Mouse (Mus musculus): ENCODE results near the gene P3h4. TPM values are rescaled to one million over a fixed set of nuclear protein-coding genes. Genes with fewer than 3 reads are reported as not detected.

Gene P3h4
- total and polyA plus RNA-seq, 3 experiments: not detected

DNA sequence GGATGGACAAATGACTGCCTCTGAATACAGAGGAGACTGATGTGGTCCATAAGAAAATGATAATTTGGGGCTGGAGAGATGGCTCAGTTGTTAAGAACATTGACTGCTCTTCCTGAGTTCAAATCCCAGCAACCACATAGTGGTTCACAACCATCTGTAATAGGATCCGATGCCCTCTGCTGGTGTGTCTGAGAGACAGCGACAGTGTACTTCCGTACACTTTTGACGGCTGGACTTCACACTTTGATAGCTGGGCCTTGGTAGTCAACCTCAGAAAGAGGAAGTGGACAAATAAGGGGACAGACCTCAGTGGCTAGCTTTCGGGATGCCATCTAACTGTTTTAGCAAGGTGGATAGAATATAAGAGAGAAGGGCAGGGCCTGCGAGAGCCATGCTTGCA lies 54.5 kb downstream of the P3h4 start:
- no peak for DNase-seq (ENCODE audit: extremely low read depth)
- Histone ChIP-seq H3K79me2 (replicated peaks; ENCODE audit: control insufficient read depth, extremely low read depth, insufficient read depth, poor library complexity, severe bottlenecking) (no peaks in the 10 kb centered on the region), H3K9ac (ENCODE audit: insufficient read depth, low read depth) (no peak overlapping the region), H3K9me3 (replicated peaks; ENCODE audit: low read length) (peaks cover 3% of the 10 kb centered on the region), H3K4me3 (replicated peaks in 1 of 3; ENCODE audit: low read depth in 2 of 3, low read length in 2 of 3, poor library complexity in 1 of 3) (no peak overlapping the region), H3K4me2 (ENCODE audit: insufficient read depth, low read depth, poor library complexity, severe bottlenecking) (no peak overlapping the region), H3K27me3 (replicated peaks) (peaks cover 73% of the 10 kb centered on the region), H3K36me3 (replicated peaks in 1 of 2; ENCODE audit: control insufficient read depth in 1 of 2, insufficient read depth in 1 of 2, low read length in 1 of 2) (no peaks in the 10 kb centered on the region), H3K27ac (ENCODE audit: insufficient read depth, low read depth) (no peak overlapping the region), H3K4me1 (ENCODE audit: control insufficient read depth in 1 of 2, insufficient read depth in 2 of 2) (peaks cover 8 to 18% of the 10 kb centered on the region in 2 experiments)
- TF ChIP-seq NELFE (IDR thresholded peaks at IDR 0.05; ENCODE audit: low read depth, low read length) (0 out of 2 replicates have a peak, but pooled peaks have one; percentile 18), TCF12 (IDR thresholded peaks at IDR 0.05; ENCODE audit: low read depth, low read length) (0 out of 2 replicates have a peak, but pooled peaks have one; percentile 14), ETS1 (conservative IDR thresholded peaks at IDR 0.05; ENCODE audit: low read depth, low read length) (no peak), CTCF (conservative IDR thresholded peaks at IDR 0.05 in 1 of 2, IDR thresholded peaks at IDR 0.05 in 1 of 2; ENCODE audit: low read depth in 2 of 2, low read length in 2 of 2) (peak in 1 of 2 experiments; percentile 60; a peak in 2 of 4 replicates), POLR2AphosphoS2 (IDR thresholded peaks at IDR 0.05; ENCODE audit: low read depth, low read length) (no peak), PAX5 (IDR thresholded peaks at IDR 0.05; ENCODE audit: low read length) (no peak), EP300 (IDR thresholded peaks at IDR 0.05; ENCODE audit: low read length) (peak; percentile 39; the same call in 1 of the 2 replicates), IRF4 (IDR thresholded peaks at IDR 0.05; ENCODE audit: low read depth, low read length) (peak; percentile 42), ELF1 (IDR thresholded peaks at IDR 0.05; ENCODE audit: low read depth, low read length) (peak; percentile 57)
- in situ Hi-C loops (cut with MboI; ENCODE audit: low pct_ligation_motif_present, low pct_unique_long_range_greater_than_20kb, low sequenced_read_pairs) (loop anchor here (5.0 kb wide), 3 partner anchors 47 to 337 kb away; no protein-coding TSS in a partner anchor), dilution Hi-C loops (cut with MboI; ENCODE audit: extremely low pct_ligation_motif_present, extremely low pct_unique_long_range_greater_than_20kb, low sequenced_read_pairs) (no loop called here)

Other genes starting within 250 kb of the P3h4 start
- gene Krt9, start 221.6 kb downstream of the P3h4 start, total RNA-seq (2012; rRNA removed): not detected in 2 replicates
- not detected in 2 replicates for gene Krt9, start 221.6 kb downstream of the P3h4 start, total RNA-seq (2014; rRNA removed)
- gene Krt9, start 221.6 kb downstream of the P3h4 start, polyA plus RNA-seq (2012; ENCODE audit: insufficient read length, low read depth): not detected in 2 replicates
- not detected in 2 replicates for gene Krt14, start 207.3 kb downstream of the P3h4 start, total RNA-seq (2012; rRNA removed)
- not detected in 2 replicates for gene Krt14, start 207.3 kb downstream of the P3h4 start, total RNA-seq (2014; rRNA removed)
- not detected in 2 replicates for gene Krt14, start 207.3 kb downstream of the P3h4 start, polyA plus RNA-seq (2012; ENCODE audit: insufficient read length, low read depth)
- 0.08 TPM in 1 of 2 replicates, not detected in the other for gene Krt16, start 165.9 kb downstream of the P3h4 start, total RNA-seq (2012; rRNA removed)
- gene Krt16, start 165.9 kb downstream of the P3h4 start, total RNA-seq (2014; rRNA removed): not detected in 2 replicates
- not detected in 2 replicates for gene Krt16, start 165.9 kb downstream of the P3h4 start, polyA plus RNA-seq (2012; ENCODE audit: insufficient read length, low read depth)
- gene Krt17, start 153.8 kb downstream of the P3h4 start, total RNA-seq (2012; rRNA removed): 0.76 and 0.97 TPM in 2 replicates
- 0.15 TPM in 1 of 2 replicates, not detected in the other for gene Krt17, start 153.8 kb downstream of the P3h4 start, total RNA-seq (2014; rRNA removed)
- gene Krt17, start 153.8 kb downstream of the P3h4 start, polyA plus RNA-seq (2012; ENCODE audit: insufficient read length, low read depth): not detected in 2 replicates
- not detected in 2 replicates for gene Krt42, start 145.0 kb downstream of the P3h4 start, total RNA-seq (2012; rRNA removed)
- not detected in 2 replicates for gene Krt42, start 145.0 kb downstream of the P3h4 start, total RNA-seq (2014; rRNA removed)
- gene Krt42, start 145.0 kb downstream of the P3h4 start, polyA plus RNA-seq (2012; ENCODE audit: insufficient read length, low read depth): not detected in 2 replicates
- gene Eif1, start 95.0 kb downstream of the P3h4 start, total RNA-seq (2012; rRNA removed): 249 and 265 TPM in 2 replicates
- gene Eif1, start 95.0 kb downstream of the P3h4 start, total RNA-seq (2014; rRNA removed): 401 and 406 TPM in 2 replicates
- gene Eif1, start 95.0 kb downstream of the P3h4 start, polyA plus RNA-seq (2012; ENCODE audit: insufficient read length, low read depth): 989 and 1,001 TPM in 2 replicates
- gene Gast, start 80.4 kb downstream of the P3h4 start, total RNA-seq (2012; rRNA removed): not detected in 2 replicates
- not detected in 2 replicates for gene Gast, start 80.4 kb downstream of the P3h4 start, total RNA-seq (2014; rRNA removed)
- gene Gast, start 80.4 kb downstream of the P3h4 start, polyA plus RNA-seq (2012; ENCODE audit: insufficient read length, low read depth): not detected in 2 replicates
- gene Hap1, start 58.7 kb downstream of the P3h4 start, total RNA-seq (2012; rRNA removed): 0.21 and 0.34 TPM in 2 replicates
- gene Hap1, start 58.7 kb downstream of the P3h4 start, total RNA-seq (2014; rRNA removed): not detected in 2 replicates
- gene Hap1, start 58.7 kb downstream of the P3h4 start, polyA plus RNA-seq (2012; ENCODE audit: insufficient read length, low read depth): 0.22 TPM in 1 of 2 replicates, not detected in the other
- gene Jup, start 17.1 kb downstream of the P3h4 start, total RNA-seq (2012; rRNA removed): 0.92 and 1.1 TPM in 2 replicates
- gene Jup, start 17.1 kb downstream of the P3h4 start, total RNA-seq (2014; rRNA removed): 0.34 and 0.68 TPM in 2 replicates
- 1.3 and 1.4 TPM in 2 replicates for gene Jup, start 17.1 kb downstream of the P3h4 start, polyA plus RNA-seq (2012; ENCODE audit: insufficient read length, low read depth)
- gene Fkbp10, start 861 bp upstream of the P3h4 start, total RNA-seq (2012; rRNA removed): 0.34 and 0.63 TPM in 2 replicates
- 0.24 and 0.46 TPM in 2 replicates for gene Fkbp10, start 861 bp upstream of the P3h4 start, total RNA-seq (2014; rRNA removed)
- gene Fkbp10, start 861 bp upstream of the P3h4 start, polyA plus RNA-seq (2012; ENCODE audit: insufficient read length, low read depth): 0.30 and 0.31 TPM in 2 replicates
- gene Nt5c3b, start 27.0 kb upstream of the P3h4 start, total RNA-seq (2012; rRNA removed): 54.4 and 60.3 TPM in 2 replicates
- 50.1 and 54.2 TPM in 2 replicates for gene Nt5c3b, start 27.0 kb upstream of the P3h4 start, total RNA-seq (2014; rRNA removed)
- 63.5 and 68.2 TPM in 2 replicates for gene Nt5c3b, start 27.0 kb upstream of the P3h4 start, polyA plus RNA-seq (2012; ENCODE audit: insufficient read length, low read depth)
- 0.67 and 1.1 TPM in 2 replicates for gene Klhl10, start 27.1 kb upstream of the P3h4 start, total RNA-seq (2012; rRNA removed)
- gene Klhl10, start 27.1 kb upstream of the P3h4 start, total RNA-seq (2014; rRNA removed): 0.48 and 0.54 TPM in 2 replicates
- gene Klhl10, start 27.1 kb upstream of the P3h4 start, polyA plus RNA-seq (2012; ENCODE audit: insufficient read length, low read depth): 0.30 and 0.56 TPM in 2 replicates
- 19.5 and 24.1 TPM in 2 replicates for gene Klhl11, start 57.9 kb upstream of the P3h4 start, total RNA-seq (2012; rRNA removed)
- gene Klhl11, start 57.9 kb upstream of the P3h4 start, total RNA-seq (2014; rRNA removed): 12.8 and 13.7 TPM in 2 replicates
- 9.8 and 10.1 TPM in 2 replicates for gene Klhl11, start 57.9 kb upstream of the P3h4 start, polyA plus RNA-seq (2012; ENCODE audit: insufficient read length, low read depth)
- 246 and 263 TPM in 2 replicates for gene Acly, start 113.2 kb upstream of the P3h4 start, total RNA-seq (2012; rRNA removed)
- gene Acly, start 113.2 kb upstream of the P3h4 start, total RNA-seq (2014; rRNA removed): 245 and 277 TPM in 2 replicates
- 196 and 213 TPM in 2 replicates for gene Acly, start 113.2 kb upstream of the P3h4 start, polyA plus RNA-seq (2012; ENCODE audit: insufficient read length, low read depth)
- 1.3 and 1.8 TPM in 2 replicates for gene Ttc25, start 130.8 kb upstream of the P3h4 start, total RNA-seq (2012; rRNA removed)
- 0.51 and 0.70 TPM in 2 replicates for gene Ttc25, start 130.8 kb upstream of the P3h4 start, total RNA-seq (2014; rRNA removed)
- gene Ttc25, start 130.8 kb upstream of the P3h4 start, polyA plus RNA-seq (2012; ENCODE audit: insufficient read length, low read depth): 6.4 and 12.8 TPM in 2 replicates
- gene Cnp, start 160.1 kb upstream of the P3h4 start, total RNA-seq (2012; rRNA removed): 80.2 and 91.6 TPM in 2 replicates
- gene Cnp, start 160.1 kb upstream of the P3h4 start, total RNA-seq (2014; rRNA removed): 75.9 and 87.8 TPM in 2 replicates
- 77.7 and 81.2 TPM in 2 replicates for gene Cnp, start 160.1 kb upstream of the P3h4 start, polyA plus RNA-seq (2012; ENCODE audit: insufficient read length, low read depth)
- 59.9 and 70.0 TPM in 2 replicates for gene Nkiras2, start 204.4 kb upstream of the P3h4 start, total RNA-seq (2012; rRNA removed)
- 46.6 and 53.8 TPM in 2 replicates for gene Nkiras2, start 204.4 kb upstream of the P3h4 start, total RNA-seq (2014; rRNA removed)
- gene Nkiras2, start 204.4 kb upstream of the P3h4 start, polyA plus RNA-seq (2012; ENCODE audit: insufficient read length, low read depth): 57.9 and 60.0 TPM in 2 replicates
- gene Dnajc7, start 205.3 kb upstream of the P3h4 start, total RNA-seq (2012; rRNA removed): 249 and 250 TPM in 2 replicates
- 123 and 141 TPM in 2 replicates for gene Dnajc7, start 205.3 kb upstream of the P3h4 start, total RNA-seq (2014; rRNA removed)
- 455 and 516 TPM in 2 replicates for gene Dnajc7, start 205.3 kb upstream of the P3h4 start, polyA plus RNA-seq (2012; ENCODE audit: insufficient read length, low read depth)